Mouse (Mus musculus) forebrain, embryonic 14.5 days (tissue): ENCODE measurements around the gene Abcc12. TPM values are rescaled to one million over a fixed set of nuclear protein-coding genes. Genes with fewer than 3 reads are reported as not detected.

Experiments
- ATAC-seq: fragments of 200-750 bp; cut with Nextera tagmentation; 2 replicates; pipeline ENCODE4 v1.8.0; 2017; ENCODE audit warnings: mild to moderate bottlenecking, moderate library complexity
- DNase-seq: peaks from one replicate; pipeline ENCODE4 v3.0.0-alpha.2; 2015; ENCODE audit warnings: low spot score
- H3K27ac ChIP-seq: fragments of 300-500 bp; sonication (generic); 2 replicates; pipeline ENCODE4 v1.5.1; 2014; ENCODE audit warnings: low read depth, mild to moderate bottlenecking, control low read depth, low read length, moderate library complexity
- H3K27me3 ChIP-seq: fragments of 300-500 bp; sonication (generic); replicated peaks from 2 replicates; pipeline ENCODE4 v1.6.1; 2014; ENCODE audit warnings: low read length, control low read depth, mixed read lengths; ENCODE audit not compliant: control insufficient read depth, insufficient read depth
- H3K36me3 ChIP-seq: fragments of 300-500 bp; sonication (generic); 2 replicates; pipeline ENCODE4 v1.6.1; 2014; ENCODE audit warnings: low read length, control low read depth; ENCODE audit not compliant: control insufficient read depth, insufficient read depth
- H3K4me1 ChIP-seq: fragments of 300-500 bp; sonication (generic); 2 replicates; pipeline ENCODE4 v1.6.1; 2014; ENCODE audit warnings: antibody characterized with exemption, low read length, control low read depth; ENCODE audit not compliant: control insufficient read depth, insufficient read depth
- H3K4me2 ChIP-seq: fragments of 300-500 bp; sonication (generic); 2 replicates; pipeline ENCODE4 v1.6.1; 2014; ENCODE audit warnings: mild to moderate bottlenecking, control low read depth, low read length
- H3K4me3 ChIP-seq: fragments of 300-500 bp; sonication (generic); 2 replicates; pipeline ENCODE4 v1.5.1; 2014; ENCODE audit warnings: low read depth, low read length, control low read depth
- H3K9ac ChIP-seq: fragments of 300-500 bp; sonication (generic); 2 replicates; pipeline ENCODE4 v1.6.1; 2014; ENCODE audit warnings: mild to moderate bottlenecking, low read length, control low read depth, moderate library complexity
- H3K9me3 ChIP-seq: fragments of 300-500 bp; sonication (generic); replicated peaks from 2 replicates; pipeline ENCODE4 v1.6.1; 2016; ENCODE audit warnings: low read length, control low read depth, mixed read lengths; ENCODE audit not compliant: control insufficient read depth
- WGBS: fragments of 180-500 bp; shearing (Covaris S2); extraction: QIAGEN DNeasy Blood & Tissue Kit; methylation state at CpG from one replicate; pipeline ENCODE4 v1.1.7; 2014; 5-methylcytosine and 5-hydroxymethylcytosine counted together
- polyA plus RNA-seq: library from polyadenylated mRNA; unstranded; fragments of >200 nt; fragmentation: Nextera tagmentation; extraction: Ambion mirVana; gene quantifications from 2 replicates; pipeline ENCODE4 v1.2.1, GENCODE M21; 2014

Gene Abcc12
- polyA plus RNA-seq, 1 experiment from 2014 or later: 0.19 TPM

DNA sequence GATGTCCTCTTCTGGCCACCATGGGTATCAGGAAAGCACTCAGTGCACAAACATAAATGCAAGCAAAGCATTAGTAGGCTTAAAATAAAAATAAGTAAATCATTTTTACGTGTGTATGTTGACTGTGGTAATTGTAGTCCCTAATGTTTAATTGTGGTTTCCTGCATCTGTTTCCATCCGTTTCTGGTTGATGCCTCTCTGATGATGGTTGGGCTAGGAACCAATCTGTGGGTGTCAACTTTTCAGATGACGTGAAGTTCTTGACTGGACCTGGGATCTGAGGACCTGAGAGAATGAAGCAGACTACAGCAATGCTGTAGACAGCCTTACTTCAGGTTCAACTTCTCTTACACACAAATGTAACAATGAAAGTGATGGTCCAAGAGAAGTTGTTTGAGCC lies 24.2 kb upstream of the Abcc12 start:
- WGBS: 81% methylated on average over 3 of the region's 3 CpGs
- H3K9ac ChIP-seq: no peak overlapping the region
- H3K9me3 ChIP-seq: no peaks in the 10 kb centered on the region
- DNase-seq (no peak), ATAC-seq (no peak)
- H3K27me3 ChIP-seq: no peaks in the 10 kb centered on the region
- no peak overlapping the region for H3K27ac ChIP-seq
- H3K4me3 ChIP-seq: no peak overlapping the region
- no peaks in the 10 kb centered on the region for H3K4me1 ChIP-seq
- no peak overlapping the region for H3K4me2 ChIP-seq
- H3K36me3 ChIP-seq: no peaks in the 10 kb centered on the region

DNA sequence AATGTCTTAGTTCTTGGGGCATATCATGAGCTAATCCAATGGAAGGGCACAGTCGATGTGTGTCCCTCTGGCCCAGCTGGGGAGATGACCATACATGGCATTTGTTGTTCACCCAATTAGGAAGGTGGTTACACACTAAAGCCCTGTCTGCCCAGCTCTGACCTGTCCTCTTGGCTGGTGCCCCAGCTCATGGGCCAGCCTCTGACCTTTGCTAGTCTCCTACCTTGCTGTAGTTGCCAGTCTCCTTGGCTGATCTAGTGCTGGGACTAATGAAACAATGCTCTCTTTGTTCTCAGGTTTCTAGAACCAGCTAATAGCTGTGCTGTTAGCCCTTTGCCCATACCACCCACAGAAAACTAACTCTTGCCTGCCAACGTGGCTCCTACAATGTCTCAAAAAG lies 22.7 kb upstream of the Abcc12 start:
- Histone ChIP-seq H3K27me3 (no peaks in the 10 kb centered on the region), H3K9me3 (no peaks in the 10 kb centered on the region), H3K4me1 (no peaks in the 10 kb centered on the region), H3K4me2 (no peak overlapping the region), H3K9ac (no peak overlapping the region), H3K27ac (no peak overlapping the region), H3K4me3 (no peak overlapping the region), H3K36me3 (no peaks in the 10 kb centered on the region)
- WGBS: 60% methylated on average over 2 of the region's 2 CpGs
- no peak for DNase-seq
- ATAC-seq: no peak

DNA sequence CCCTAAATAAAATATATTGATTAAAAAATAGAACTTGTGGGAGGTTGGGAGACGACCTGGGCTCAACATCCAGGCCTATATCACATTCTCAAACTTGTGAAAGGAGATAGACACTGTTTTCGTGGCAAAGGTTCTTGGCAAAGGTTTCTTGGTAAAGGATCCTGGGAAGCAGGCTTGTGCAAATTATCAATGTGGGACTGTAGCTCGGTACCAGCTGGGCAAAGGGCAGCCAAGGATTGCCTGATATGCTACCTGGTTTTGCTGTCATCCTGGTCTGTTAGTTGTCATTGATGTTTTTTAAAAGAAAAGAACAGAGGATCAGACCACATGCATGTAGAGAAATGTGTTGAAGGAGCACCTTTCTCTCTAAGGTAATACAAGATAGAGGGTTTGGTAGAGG lies 19.8 kb upstream of the Abcc12 start:
- no peak for DNase-seq
- Histone ChIP-seq H3K9me3 (no peaks in the 10 kb centered on the region), H3K9ac (no peak overlapping the region), H3K4me1 (no peaks in the 10 kb centered on the region), H3K36me3 (no peaks in the 10 kb centered on the region), H3K4me3 (no peak overlapping the region), H3K4me2 (no peak overlapping the region), H3K27me3 (no peaks in the 10 kb centered on the region), H3K27ac (no peak overlapping the region)
- no peak for ATAC-seq
- WGBS: 82% methylated on average over 3 of the region's 3 CpGs

DNA sequence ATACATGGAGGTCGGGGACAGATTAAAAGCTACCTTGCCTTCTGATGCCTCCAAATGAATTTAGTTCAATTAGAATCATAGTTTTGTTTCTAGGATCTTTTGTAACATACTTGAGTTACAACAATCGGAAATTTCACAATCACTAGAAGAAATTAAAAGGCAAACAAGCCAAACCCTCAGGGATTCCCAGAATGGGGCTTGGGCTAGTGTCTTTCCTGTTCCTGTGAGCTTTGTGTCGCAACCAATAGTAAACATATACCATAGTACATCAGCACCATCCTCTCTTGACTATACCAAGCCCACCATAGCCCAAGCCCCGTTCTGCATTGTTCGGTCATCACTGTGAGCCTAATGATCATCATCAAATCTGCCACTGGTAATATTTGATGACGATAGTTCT lies 18.8 kb upstream of the Abcc12 start:
- H3K9me3 ChIP-seq: no peaks in the 10 kb centered on the region
- H3K27me3 ChIP-seq: no peaks in the 10 kb centered on the region
- no peaks in the 10 kb centered on the region for H3K4me1 ChIP-seq
- no peak overlapping the region for H3K4me3 ChIP-seq
- H3K4me2 ChIP-seq: no peak overlapping the region
- H3K9ac ChIP-seq: no peak overlapping the region
- DNase-seq: no peak
- H3K36me3 ChIP-seq: no peaks in the 10 kb centered on the region
- no peak overlapping the region for H3K27ac ChIP-seq
- 88% methylated on average over 6 of the region's 6 CpGs for WGBS
- ATAC-seq: no peak

DNA sequence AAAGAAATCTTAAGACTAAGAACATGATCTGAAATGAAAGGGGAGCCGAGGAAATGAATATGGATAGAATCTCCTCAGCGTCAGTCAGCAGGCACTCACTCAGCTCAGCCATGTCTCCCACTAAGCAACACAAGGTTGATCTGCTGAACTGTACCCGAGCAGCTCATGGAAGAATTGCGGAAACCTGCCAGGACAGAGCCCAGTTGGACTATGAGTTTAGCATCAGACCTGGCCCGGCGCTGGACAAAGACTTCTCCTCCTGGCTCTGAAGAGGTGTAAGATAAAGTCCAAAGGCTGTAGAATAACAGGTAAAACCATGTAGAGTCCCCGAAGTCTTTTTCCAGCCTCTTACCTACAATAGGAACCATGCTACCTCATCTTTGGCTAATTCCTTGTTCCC lies 17.2 kb upstream of the Abcc12 start:
- 89% methylated on average over 7 of the region's 7 CpGs for WGBS
- Histone ChIP-seq H3K27ac (no peak overlapping the region), H3K4me3 (no peak overlapping the region), H3K27me3 (no peaks in the 10 kb centered on the region), H3K9me3 (no peaks in the 10 kb centered on the region), H3K9ac (no peak overlapping the region), H3K4me2 (no peak overlapping the region), H3K36me3 (no peaks in the 10 kb centered on the region), H3K4me1 (no peaks in the 10 kb centered on the region)
- ATAC-seq: no peak
- DNase-seq: no peak

DNA sequence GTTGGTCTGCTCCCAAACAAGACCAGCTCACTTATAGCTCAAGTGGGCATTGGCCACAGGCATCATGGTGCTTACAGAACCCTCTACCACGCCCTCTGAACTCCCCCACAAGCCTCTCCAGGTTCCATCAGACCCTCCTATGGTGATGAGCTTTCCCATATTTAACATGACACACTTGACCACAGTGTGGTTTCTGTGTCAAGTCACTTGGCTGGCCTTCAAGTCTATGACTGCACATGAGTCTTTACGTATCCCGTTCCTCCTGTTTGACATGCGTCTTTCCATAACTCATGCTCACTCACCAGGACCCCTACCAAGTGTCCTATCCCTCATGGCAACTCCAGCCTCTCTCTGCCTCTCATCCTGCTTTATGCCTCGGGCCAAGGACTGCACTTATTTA lies 15.2 kb upstream of the Abcc12 start:
- Histone ChIP-seq H3K4me1 (no peaks in the 10 kb centered on the region), H3K36me3 (no peaks in the 10 kb centered on the region), H3K4me3 (no peak overlapping the region), H3K9me3 (no peaks in the 10 kb centered on the region), H3K27me3 (no peaks in the 10 kb centered on the region), H3K27ac (no peak overlapping the region), H3K9ac (no peak overlapping the region), H3K4me2 (no peak overlapping the region)
- ATAC-seq (no peak), DNase-seq (no peak)
- 82% methylated on average over 5 of the region's 5 CpGs for WGBS

DNA sequence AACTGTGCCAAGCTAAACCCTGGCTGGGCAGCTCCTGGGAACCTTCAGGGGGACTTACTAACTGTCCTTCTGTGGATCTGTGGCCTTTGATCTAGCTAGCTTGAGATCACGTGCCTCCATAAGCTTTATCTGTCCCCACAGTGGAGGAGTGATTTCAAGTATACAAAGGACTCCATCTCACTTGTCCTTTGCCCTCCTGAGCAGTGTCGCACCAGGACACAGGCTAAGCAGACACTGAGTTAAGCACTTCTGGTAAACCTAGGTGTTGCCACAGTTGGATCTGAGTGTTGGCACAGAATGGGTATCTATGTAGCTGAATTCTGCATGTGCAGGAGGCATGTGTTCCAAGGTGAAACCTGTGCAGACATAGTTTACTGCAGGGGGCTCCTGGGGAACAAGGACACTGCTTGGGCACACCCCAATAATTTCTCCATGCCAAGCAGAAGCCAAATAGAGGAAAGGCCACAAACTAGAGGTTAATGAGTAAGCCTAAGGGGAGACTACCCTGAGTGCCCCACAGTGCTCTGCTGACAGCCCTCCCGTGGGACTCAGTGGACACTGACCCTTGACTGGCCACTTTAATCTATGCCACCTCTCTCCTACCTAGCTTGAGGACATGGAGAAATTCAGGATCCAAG lies 13.8 kb upstream of the Abcc12 start:
- DNase-seq (no peak), ATAC-seq (no peak)
- no peak overlapping the region for H3K27ac ChIP-seq
- H3K4me1 ChIP-seq: no peaks in the 10 kb centered on the region
- H3K9me3 ChIP-seq: no peaks in the 10 kb centered on the region
- no peak overlapping the region for H3K4me2 ChIP-seq
- WGBS: 84% methylated on average over 3 of the region's 3 CpGs
- H3K36me3 ChIP-seq: no peaks in the 10 kb centered on the region
- no peak overlapping the region for H3K4me3 ChIP-seq
- H3K27me3 ChIP-seq: no peaks in the 10 kb centered on the region
- no peak overlapping the region for H3K9ac ChIP-seq

DNA sequence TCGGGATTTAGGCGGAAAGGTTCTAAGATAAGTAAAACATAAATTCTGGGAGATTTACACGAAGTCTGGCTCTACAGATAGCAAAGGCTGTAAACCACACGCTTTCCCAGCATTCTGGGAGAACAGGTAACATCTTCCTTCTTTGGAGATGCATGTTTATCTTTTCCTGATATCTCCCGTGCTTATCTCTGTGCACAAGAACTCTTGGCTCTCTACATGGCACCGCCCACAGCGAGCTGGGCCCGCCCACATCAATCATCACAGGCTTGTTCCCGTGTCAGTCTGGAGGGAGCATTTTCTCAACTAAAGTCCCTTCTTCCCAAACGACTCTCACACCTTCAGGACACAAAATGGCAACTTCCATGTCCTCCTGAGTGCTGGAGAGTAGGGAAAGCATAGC lies 12.6 kb upstream of the Abcc12 start:
- Histone ChIP-seq H3K4me3 (no peak overlapping the region), H3K9me3 (no peaks in the 10 kb centered on the region), H3K4me2 (no peak overlapping the region), H3K36me3 (no peaks in the 10 kb centered on the region), H3K4me1 (no peaks in the 10 kb centered on the region), H3K9ac (no peak overlapping the region), H3K27me3 (no peaks in the 10 kb centered on the region), H3K27ac (no peak overlapping the region)
- ATAC-seq: no peak
- no peak for DNase-seq
- 64% methylated on average over 10 of the region's 10 CpGs for WGBS

DNA sequence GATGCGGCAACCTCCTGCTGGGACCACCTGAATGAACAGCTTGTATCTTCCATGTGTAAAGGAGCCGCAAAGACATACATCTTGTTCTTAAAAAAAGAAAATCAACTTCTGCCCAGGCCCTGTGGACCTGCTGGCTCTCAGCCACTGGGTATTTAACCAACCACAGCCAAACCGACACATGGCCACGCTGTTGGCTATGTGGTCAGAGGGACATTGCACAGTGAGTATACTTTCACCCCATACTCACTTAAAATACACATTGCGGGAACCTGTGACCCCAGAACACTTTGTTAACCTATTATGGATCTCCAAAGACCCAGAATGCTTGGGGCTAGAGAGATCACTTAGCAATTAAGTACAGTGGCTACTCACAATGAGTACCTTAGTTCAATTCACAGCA lies 7.9 kb upstream of the Abcc12 start:
- WGBS: 90% methylated on average over 5 of the region's 5 CpGs
- ATAC-seq: no peak

More for the DNA sequence above, 7.9 kb upstream of the Abcc12 start:
- Histone ChIP-seq H3K4me3 (no peak overlapping the region), H3K9ac (no peak overlapping the region), H3K4me1 (no peaks in the 10 kb centered on the region), H3K27ac (no peak overlapping the region), H3K4me2 (no peak overlapping the region), H3K27me3 (no peaks in the 10 kb centered on the region), H3K36me3 (no peaks in the 10 kb centered on the region), H3K9me3 (no peaks in the 10 kb centered on the region)
- no peak for DNase-seq
